Mouse (Mus musculus) lung, postnatal 36 days (tissue): Measurements from ENCODE around the gene Rbfox2.

Experiments
- DNase-seq: peaks from one replicate; pipeline ENCODE4 v3.0.0; 2022; ENCODE audit warnings: mixed read lengths

Gene Rbfox2

DNA sequence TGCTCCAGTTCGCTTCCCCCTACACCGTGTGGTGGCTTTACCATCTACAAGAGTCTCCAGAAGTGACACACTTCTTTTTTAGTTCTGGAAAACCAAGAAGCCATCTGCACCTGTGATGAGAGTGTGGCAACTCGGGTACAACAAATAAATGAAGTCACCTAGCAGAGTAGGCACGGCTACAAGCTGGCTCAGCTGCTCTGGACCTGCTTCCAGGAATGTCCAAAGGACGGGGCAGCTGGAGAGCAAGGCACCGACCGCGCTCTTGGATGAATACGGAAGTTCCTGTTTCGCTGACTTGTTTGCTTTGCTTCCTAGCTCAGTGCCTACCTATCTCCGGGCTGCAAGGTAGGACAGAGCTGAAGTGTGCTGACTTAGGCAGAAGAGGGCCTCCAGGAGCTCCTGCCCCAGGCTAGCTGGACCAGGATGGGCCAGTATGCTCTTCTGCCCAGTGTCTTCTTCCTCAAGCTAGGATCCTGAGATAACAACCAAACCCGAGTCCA, 22.9 kb upstream of the Rbfox2 start:
- DNase-seq, result no peak

- DNase-seq, result no peak
These were observed 19.6 kb upstream of the Rbfox2 start for GRCm38 (mm10) chr15:77326361-77326760.

- no peak for DNase-seq
These were observed 17.6 kb upstream of the Rbfox2 start for GRCm38 (mm10) chr15:77324426-77324825.

DNA sequence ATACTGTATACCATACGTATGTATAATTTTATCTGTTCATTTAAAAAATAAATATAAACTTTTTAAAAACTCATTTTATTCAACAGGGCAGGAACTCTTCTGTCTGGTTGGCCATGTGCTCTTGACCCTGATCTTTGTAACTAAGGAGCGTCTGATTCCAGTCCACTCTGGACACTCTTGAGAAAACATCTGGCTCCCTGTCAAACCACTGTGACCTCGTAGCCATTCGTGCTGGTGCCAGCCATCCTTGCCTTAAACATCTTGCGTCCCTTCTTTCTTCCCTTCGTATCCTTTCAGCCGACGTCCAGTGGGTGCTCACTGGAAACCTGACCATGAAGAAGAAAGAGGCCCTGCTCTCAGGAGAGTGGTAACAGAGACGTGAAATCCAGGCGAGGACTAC, 16.4 kb upstream of the Rbfox2 start:
- DNase-seq, result no peak

GRCm38 (mm10) chr15:77313701-77314100, 6.9 kb upstream of the Rbfox2 start:
- peak; percentile 54 for DNase-seq

DNA sequence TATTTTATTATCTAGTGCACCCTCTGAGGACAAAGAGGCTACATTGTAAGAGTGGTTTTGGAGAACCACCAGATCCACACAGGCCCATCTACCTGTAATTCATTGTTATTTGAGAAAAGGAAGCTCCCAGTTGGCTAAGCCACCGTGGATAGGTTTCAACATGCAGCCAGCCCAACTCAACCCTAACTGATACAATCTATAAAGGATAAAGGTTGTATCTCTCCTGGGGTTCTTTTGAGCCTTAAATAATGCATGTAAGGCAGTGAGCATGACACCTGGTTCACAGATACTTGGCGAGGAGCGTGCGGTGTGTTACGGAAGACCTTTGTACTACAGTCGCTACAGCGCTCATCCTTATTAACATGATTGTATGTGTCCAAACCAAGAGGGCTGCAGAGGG, 6.0 kb upstream of the Rbfox2 start:
- DNase-seq, result no peak

GRCm38 (mm10) chr15:77307767-77308495, 1.1 kb upstream of the Rbfox2 start:
- DNase-seq, result no peak

GRCm38 (mm10) chr15:77305852-77306546, 805 bp downstream of the Rbfox2 start:
- peak; percentile 55 for DNase-seq

- DNase-seq, result no peak
These were observed 1.8 kb downstream of the Rbfox2 start for GRCm38 (mm10) chr15:77304960-77305359.

- DNase-seq, result no peak
These were observed 5.7 kb downstream of the Rbfox2 start for GRCm38 (mm10) chr15:77301122-77301521.

GRCm38 (mm10) chr15:77298564-77298963, 8.2 kb downstream of the Rbfox2 start:
- no peak for DNase-seq

GRCm38 (mm10) chr15:77296635-77297034, 10.2 kb downstream of the Rbfox2 start:
- no peak for DNase-seq

GRCm38 (mm10) chr15:77293493-77293892, 13.3 kb downstream of the Rbfox2 start:
- peak; percentile 43 for DNase-seq

GRCm38 (mm10) chr15:77292381-77292780, 14.4 kb downstream of the Rbfox2 start:
- DNase-seq, result no peak

DNA sequence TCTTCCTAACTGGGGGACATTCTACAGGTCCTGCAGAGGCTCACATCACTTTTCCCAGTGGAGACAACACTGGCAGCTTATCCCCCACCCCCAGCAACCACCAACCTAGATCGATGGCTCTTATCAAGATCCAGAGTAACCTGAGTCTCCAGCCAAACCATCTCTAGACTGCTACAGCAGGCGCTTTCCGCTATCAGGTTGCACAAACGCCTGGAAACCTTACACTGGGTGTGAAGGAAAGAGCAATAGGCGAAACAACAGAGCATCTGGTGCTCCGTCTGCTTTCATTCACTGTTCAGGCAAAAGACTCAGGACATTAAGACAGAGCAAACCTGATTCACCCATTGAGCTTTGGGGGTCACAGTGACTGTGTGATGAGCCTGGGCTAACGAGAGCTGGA, 15.3 kb downstream of the Rbfox2 start:
- DNase-seq, result no peak

GRCm38 (mm10) chr15:77290352-77290751, 16.5 kb downstream of the Rbfox2 start:
- no peak for DNase-seq

- no peak for DNase-seq
These were observed 26.7 kb downstream of the Rbfox2 start for GRCm38 (mm10) chr15:77280130-77280529.

DNA sequence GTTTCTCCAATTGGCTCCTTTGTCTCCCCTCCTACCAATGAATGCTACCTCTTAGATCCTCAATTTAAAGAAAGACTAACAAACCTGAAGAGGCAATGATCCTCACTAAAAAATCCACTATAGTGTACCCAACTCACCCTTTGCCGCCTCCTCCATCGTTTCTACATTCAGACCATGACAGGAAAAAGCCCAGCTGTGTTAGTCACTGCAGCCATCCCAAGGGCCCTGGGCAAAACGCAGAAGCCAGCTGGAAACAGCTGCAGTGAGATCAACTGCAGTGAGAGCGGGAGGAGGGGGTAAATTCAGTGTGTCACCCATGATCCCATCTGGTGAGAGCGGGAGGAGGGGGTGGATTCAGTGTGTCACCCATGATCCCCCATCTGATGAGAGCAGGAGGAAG, 28.0 kb downstream of the Rbfox2 start:
- peak; percentile 48 for DNase-seq

DNA sequence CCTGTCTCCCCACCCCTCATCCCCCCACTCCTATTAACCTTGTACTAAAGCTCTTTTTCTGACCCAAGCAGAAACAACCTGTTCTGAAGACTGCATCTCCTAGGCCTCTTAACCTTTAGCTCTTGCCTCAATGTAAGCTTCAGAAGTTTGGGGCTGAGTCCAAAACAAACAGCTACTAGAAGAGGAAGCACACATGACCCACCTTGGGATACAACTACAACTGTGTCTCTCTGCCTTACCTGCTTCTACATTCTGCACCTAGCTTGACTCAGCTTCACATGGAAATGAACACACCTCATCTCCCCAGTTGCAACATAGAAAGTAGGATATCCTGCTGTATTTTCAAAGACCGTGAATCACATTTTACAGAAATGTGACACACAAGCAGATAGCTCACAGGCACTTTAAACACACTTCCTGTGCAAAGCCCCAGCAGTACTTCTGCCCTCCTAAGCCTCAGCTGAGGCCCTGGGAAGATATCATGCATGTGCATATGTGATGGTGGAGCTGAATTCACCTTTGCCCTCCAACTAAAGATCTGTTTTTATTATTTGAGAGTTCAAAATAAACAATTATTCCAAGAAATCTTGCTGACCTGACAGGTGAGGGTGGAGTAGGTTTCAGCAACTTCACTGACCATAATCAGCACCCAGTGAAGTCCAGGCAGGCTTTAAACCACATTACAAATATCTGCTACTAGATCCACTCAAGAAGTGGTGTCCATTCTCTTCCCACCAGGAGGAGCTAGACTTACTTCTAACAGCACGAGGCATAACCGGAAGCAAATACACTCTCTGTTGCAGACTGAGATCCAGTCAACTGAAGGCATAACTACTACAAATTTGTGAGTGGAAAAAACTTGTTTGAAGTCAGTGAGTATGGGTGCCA, 29.7 kb downstream of the Rbfox2 start:
- peak; percentile 78 for DNase-seq

- DNase-seq, result no peak
These were observed 30.5 kb downstream of the Rbfox2 start for GRCm38 (mm10) chr15:77276300-77276699.

- DNase-seq, result peak; percentile 47
These were observed 31.2 kb downstream of the Rbfox2 start for GRCm38 (mm10) chr15:77275572-77275971.

DNA sequence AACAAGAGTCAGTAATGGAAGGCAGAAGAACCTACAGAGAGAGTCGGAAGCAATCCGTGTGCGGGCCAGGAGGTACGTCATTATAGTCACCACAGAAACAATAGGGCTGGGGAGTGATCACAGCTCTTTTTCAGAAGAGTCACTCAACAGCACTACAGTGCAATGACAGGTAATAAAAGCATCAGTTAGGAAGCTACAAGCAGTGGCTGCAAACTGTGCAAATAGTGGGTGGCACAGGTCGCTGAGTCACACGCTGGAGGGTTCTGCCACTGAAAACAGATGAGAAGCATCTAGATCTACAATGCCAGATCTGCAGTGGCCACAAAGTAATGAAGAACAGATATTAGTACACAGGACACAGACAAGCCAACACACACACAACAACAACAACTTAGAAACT, 32.9 kb downstream of the Rbfox2 start:
- DNase-seq, result no peak

DNA sequence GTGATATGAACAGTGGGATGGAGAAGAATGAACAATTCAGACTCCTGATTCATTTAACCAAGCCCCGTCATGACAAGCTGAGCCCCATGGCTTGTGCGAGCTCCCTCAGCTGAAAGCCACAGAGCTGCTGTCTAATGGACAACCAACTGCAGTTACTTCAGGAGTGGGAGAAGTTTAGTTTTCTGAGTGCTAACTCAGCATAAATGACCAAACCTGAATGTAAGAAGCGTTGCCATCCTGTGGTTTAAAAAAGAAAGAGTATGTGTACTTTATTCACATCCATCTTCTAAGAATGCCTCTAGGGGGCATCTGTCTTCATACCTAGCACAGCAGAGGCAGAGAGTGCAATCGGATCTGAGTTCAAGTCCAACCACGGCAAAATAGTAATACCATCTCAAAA, 35.5 kb downstream of the Rbfox2 start:
- DNase-seq, result no peak
